Mouse (Mus musculus) cortical plate, adult 2 months (tissue): ENCODE results near the gene Zmat3. TPM values are rescaled to one million over a fixed set of nuclear protein-coding genes. Genes with fewer than 3 reads are reported as not detected.

Experiments
- H3K27ac ChIP-seq: fragments of 200-500 bp; 2 replicates; pipeline ENCODE4 v1.5.1; 2012; ENCODE audit warnings: low read length, control low read depth, inconsistent platforms; ENCODE audit not compliant: insufficient read depth
- H3K4me1 ChIP-seq: fragments of 200-500 bp; 2 replicates; pipeline ENCODE4 v1.6.1; 2011; ENCODE audit warnings: low read length; ENCODE audit not compliant: control insufficient read depth, insufficient read depth
- H3K4me3 ChIP-seq: fragments of 200-500 bp; 2 replicates; pipeline ENCODE4 v1.5.1; 2011; ENCODE audit warnings: mild to moderate bottlenecking, low read length, control low read depth; ENCODE audit not compliant: insufficient read depth
- CTCF ChIP-seq: fragments of 200-500 bp; IDR thresholded peaks from 2 replicates; pipeline ENCODE4 v1.5.1; 2011; ENCODE audit warnings: mild to moderate bottlenecking, control low read depth, low read length; ENCODE audit not compliant: insufficient read depth; ENCODE audit errors: extremely low read depth
- POLR2A ChIP-seq: fragments of 200-500 bp; IDR thresholded peaks from 2 replicates; pipeline ENCODE4 v1.6.1; 2011; ENCODE audit warnings: mild to moderate bottlenecking, low read length, control low read depth; ENCODE audit not compliant: insufficient read depth; ENCODE audit errors: extremely low read depth
- polyA plus RNA-seq: library from polyadenylated mRNA; depleted of rRNA; stranded (reverse); fragments of >200 nt; gene quantifications from 2 replicates; pipeline ENCODE4 v1.2.3, GENCODE M21; 2012

Gene Zmat3
- polyA plus RNA-seq, 1 experiment = 47.5 TPM

- TF ChIP-seq CTCF (peak; percentile 10; the same call in 1 of the 2 replicates), POLR2A (no peak)
- Histone ChIP-seq H3K4me3 (no peak overlapping the region), H3K4me1 (peaks cover 8% of the 10 kb centered on the region), H3K27ac (no peak overlapping the region)
These were observed 21.0 kb downstream of the Zmat3 start for GRCm38 (mm10) chr3:32344825-32345224.

- TF ChIP-seq POLR2A = no peak
- no peak for TF ChIP-seq CTCF
- Histone ChIP-seq H3K4me3 (no peak overlapping the region), H3K27ac (no peak overlapping the region), H3K4me1 (peaks cover 6% of the 10 kb centered on the region)
These were observed 22.4 kb downstream of the Zmat3 start for GRCm38 (mm10) chr3:32343371-32343770.

- TF ChIP-seq CTCF (no peak), POLR2A (no peak)
- no peak overlapping the region for H3K27ac ChIP-seq
- no peak overlapping the region for H3K4me3 ChIP-seq
- no peaks in the 10 kb centered on the region for H3K4me1 ChIP-seq
These were observed 24.4 kb downstream of the Zmat3 start for GRCm38 (mm10) chr3:32341434-32341833.

GRCm38 (mm10) chr3:32338231-32338630 lies 27.6 kb downstream of the Zmat3 start:
- Histone ChIP-seq H3K4me3 (no peak overlapping the region), H3K4me1 (no peaks in the 10 kb centered on the region; the same call in 1 of the 2 replicates), H3K27ac (no peak overlapping the region)
- TF ChIP-seq POLR2A (no peak), CTCF (no peak)

GRCm38 (mm10) chr3:32337770-32338169 lies 28.0 kb downstream of the Zmat3 start:
- H3K4me1 ChIP-seq = no peaks in the 10 kb centered on the region; the same call in 1 of the 2 replicates
- H3K27ac ChIP-seq = no peak overlapping the region
- TF ChIP-seq POLR2A = no peak
- no peak for TF ChIP-seq CTCF
- no peak overlapping the region for H3K4me3 ChIP-seq

- Histone ChIP-seq H3K4me3 (no peak overlapping the region), H3K4me1 (no peaks in the 10 kb centered on the region; the same call in 1 of the 2 replicates), H3K27ac (no peak overlapping the region)
- no peak for TF ChIP-seq CTCF
- TF ChIP-seq POLR2A = no peak
These were observed 30.9 kb downstream of the Zmat3 start for GRCm38 (mm10) chr3:32334901-32335300.

GRCm38 (mm10) chr3:32333456-32334086 lies 32.2 kb downstream of the Zmat3 start:
- Histone ChIP-seq H3K4me3 (no peak overlapping the region), H3K4me1 (no peaks in the 10 kb centered on the region; the same call in 1 of the 2 replicates), H3K27ac (no peak overlapping the region)
- TF ChIP-seq POLR2A = no peak
- TF ChIP-seq CTCF = peak; percentile 79

- no peak for TF ChIP-seq POLR2A
- Histone ChIP-seq H3K27ac (no peak overlapping the region), H3K4me1 (no peaks in the 10 kb centered on the region), H3K4me3 (no peak overlapping the region)
These were observed 47.9 kb downstream of the Zmat3 start for GRCm38 (mm10) chr3:32317901-32318416.

- no peaks in the 10 kb centered on the region for H3K4me1 ChIP-seq
- H3K4me3 ChIP-seq = no peak overlapping the region
- TF ChIP-seq POLR2A (no peak), CTCF (peak; percentile 83)
- no peak overlapping the region for H3K27ac ChIP-seq
These were observed 48.5 kb downstream of the Zmat3 start for GRCm38 (mm10) chr3:32317165-32317900.

- H3K4me1 ChIP-seq = no peaks in the 10 kb centered on the region
- no peak overlapping the region for H3K4me3 ChIP-seq
- H3K27ac ChIP-seq = no peak overlapping the region
- no peak for TF ChIP-seq POLR2A
- no peak for TF ChIP-seq CTCF
These were observed 51.1 kb downstream of the Zmat3 start for GRCm38 (mm10) chr3:32314746-32315145.
